Mouse (Mus musculus) gastrocnemius, adult 2 months (tissue): ENCODE measurements at regions not wholly inside any gene's neighbourhood (a gene's known extent, or its start where the extent isn't known, plus 50 kb on each side); places are given as distances from the start of the nearest gene placed in this dataset.

Experiments
- DNase-seq: peaks from one replicate; pipeline ENCODE4 v3.0.0; 2022
- H3K27ac ChIP-seq: fragments of 200-600 bp; 2 replicates; pipeline ENCODE4 v1.8.1; 2022; ENCODE audit warnings: mild to moderate bottlenecking
- H3K4me3 ChIP-seq: fragments of 200-600 bp; 2 replicates; pipeline ENCODE4 v1.8.1; 2022; ENCODE audit warnings: mild to moderate bottlenecking, moderate library complexity
- CTCF ChIP-seq: fragments of 200-600 bp; IDR thresholded peaks from 2 replicates; pipeline ENCODE4 v1.8.1; 2022; ENCODE audit warnings: antibody characterized with exemption, mild to moderate bottlenecking, moderate library complexity
- intact Hi-C: fragments of 180-260 bp; cut with DNase I; formaldehyde crosslinking; loops from one replicate; pipeline ENCODE4 v1.15.1; 2025

- DNase-seq: no peak
- H3K27ac ChIP-seq: no peak overlapping the region
- 0 out of 2 replicates have a peak overlapping the region, but pooled peaks have one; percentile 7 for H3K4me3 ChIP-seq
- no peak for TF ChIP-seq CTCF
- intact Hi-C loops: no loop called here
These were observed 123.6 kb downstream of the Sox2 start for GRCm38 (mm10) chr3:34773678-34774425.

GRCm38 (mm10) chr3:34781770-34782169 is 131.6 kb downstream of the Sox2 start:
- intact Hi-C loops: no loop called here
- no peak for DNase-seq
- H3K4me3 ChIP-seq: no peak overlapping the region

DNA sequence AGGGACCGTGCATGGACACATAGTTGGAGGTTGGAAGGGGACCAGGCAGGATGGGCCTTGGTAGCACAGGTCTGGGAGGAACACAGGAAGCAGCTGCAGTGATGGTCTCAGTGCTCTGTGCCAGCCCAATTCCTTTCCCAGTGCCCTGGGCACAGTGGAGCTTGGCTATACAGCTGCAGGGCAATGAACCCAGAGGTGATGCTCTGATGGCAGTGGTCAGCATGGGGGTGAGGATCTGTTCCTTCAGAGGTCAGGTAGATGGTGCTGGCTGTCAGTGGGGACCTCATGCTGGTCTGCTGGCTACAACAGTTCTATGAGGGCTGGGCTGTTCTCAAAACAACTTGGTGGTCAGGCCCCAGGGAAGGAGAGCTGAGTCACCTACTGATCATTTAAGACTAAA is 133.2 kb downstream of the Sox2 start:
- DNase-seq: no peak
- Histone ChIP-seq H3K4me3 (no peak overlapping the region), H3K27ac (no peak overlapping the region)
- intact Hi-C loops: no loop called here
- no peak for TF ChIP-seq CTCF

More at GRCm38 (mm10) chr3:34781770-34782169, 131.6 kb downstream of the Sox2 start:
- no peak for TF ChIP-seq CTCF
- H3K27ac ChIP-seq: no peak overlapping the region

DNA sequence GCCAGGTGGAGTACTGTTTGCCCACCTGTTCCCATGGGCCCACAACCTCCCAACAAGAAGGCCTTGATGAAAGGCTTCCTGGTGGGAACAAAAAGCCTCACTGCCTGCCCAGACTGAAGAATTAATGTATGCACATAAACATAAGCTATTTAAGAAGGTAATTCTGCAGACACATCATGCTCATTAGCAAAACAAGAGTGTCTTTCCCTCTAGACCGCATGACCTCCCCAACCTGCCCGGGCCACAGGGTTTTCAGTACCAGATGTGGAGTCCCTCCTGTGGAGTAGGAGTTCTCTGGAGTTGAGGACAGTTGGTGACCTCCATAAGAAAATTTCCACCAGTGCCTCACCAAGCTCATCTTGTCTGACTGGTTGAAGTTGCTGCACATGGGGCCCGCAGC is 137.0 kb downstream of the Sox2 start:
- no peak for DNase-seq
- intact Hi-C loops: no loop called here
- no peak for TF ChIP-seq CTCF
- H3K27ac ChIP-seq: no peak overlapping the region
- H3K4me3 ChIP-seq: no peak overlapping the region

DNA sequence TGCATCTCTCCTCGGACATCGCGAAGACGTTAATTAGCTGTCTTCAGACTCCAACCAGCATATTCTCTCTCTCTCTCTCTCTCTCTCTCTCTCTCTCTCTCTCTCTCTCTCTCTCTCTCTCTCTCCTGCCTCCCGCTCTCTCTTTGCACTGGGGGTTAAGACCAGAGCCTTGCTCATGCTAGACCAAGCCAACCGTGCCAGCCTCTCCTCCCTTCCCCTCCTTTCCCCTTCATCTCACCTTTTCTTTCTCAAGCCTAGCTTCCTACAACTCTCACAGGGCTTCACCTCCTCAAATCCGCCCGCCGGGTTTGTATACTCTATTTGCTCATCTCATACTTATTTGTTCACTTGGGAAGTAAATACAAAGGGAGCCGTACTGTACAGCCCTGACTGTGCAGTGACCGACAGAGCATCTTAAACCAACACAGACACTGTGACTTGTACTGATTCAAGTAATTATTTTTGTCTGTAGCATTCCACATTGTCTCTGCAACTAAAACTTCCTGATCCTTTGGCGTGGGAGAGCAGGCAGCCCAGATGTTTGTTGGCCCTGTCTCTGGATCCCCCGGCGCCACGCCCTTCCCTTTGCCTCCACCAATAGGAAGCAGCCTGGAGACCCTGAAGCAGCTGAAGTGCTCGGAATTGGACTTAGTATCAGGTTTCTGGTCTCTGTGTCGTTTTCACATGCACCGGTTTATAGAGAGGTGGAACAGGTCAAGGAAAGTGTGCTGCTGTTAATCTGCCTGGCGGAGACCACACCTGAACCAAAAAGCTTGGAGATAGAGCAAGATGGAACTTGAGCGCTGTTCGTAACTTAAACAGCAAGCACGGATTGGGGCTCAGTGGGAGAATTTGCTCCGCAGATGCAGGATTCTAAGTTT is 145.1 kb downstream of the Sox2 start:
- intact Hi-C loops: no loop called here
- TF ChIP-seq CTCF: no peak
- Histone ChIP-seq H3K4me3 (peak overlapping the region; percentile 36), H3K27ac (no peak overlapping the region)
- peak; percentile 35 for DNase-seq

- no peak for TF ChIP-seq CTCF
- no peak for DNase-seq
- H3K27ac ChIP-seq: no peak overlapping the region
- H3K4me3 ChIP-seq: peak overlapping the region; percentile 36; the same call in 1 of the 2 replicates
- intact Hi-C loops: no loop called here
These were observed 145.7 kb downstream of the Sox2 start for GRCm38 (mm10) chr3:34795984-34796266.

GRCm38 (mm10) chr3:34808833-34809232 is 158.6 kb downstream of the Sox2 start:
- intact Hi-C loops: no loop called here
- no peak for DNase-seq
- TF ChIP-seq CTCF: no peak
- no peak overlapping the region for H3K27ac ChIP-seq
- no peak overlapping the region for H3K4me3 ChIP-seq

- H3K27ac ChIP-seq: no peak overlapping the region
- H3K4me3 ChIP-seq: no peak overlapping the region
- intact Hi-C loops: no loop called here
- no peak for TF ChIP-seq CTCF
- no peak for DNase-seq
These were observed 161.5 kb downstream of the Sox2 start for GRCm38 (mm10) chr3:34811753-34812152.

GRCm38 (mm10) chr3:34813046-34813625 is 162.9 kb downstream of the Sox2 start:
- Histone ChIP-seq H3K27ac (no peak overlapping the region), H3K4me3 (no peak overlapping the region)
- intact Hi-C loops: no loop called here

GRCm38 (mm10) chr3:34825036-34825435 is 174.8 kb downstream of the Sox2 start:
- H3K27ac ChIP-seq: no peak overlapping the region
- no peak overlapping the region for H3K4me3 ChIP-seq
- TF ChIP-seq CTCF: no peak
- no peak for DNase-seq
- intact Hi-C loops: no loop called here

More at GRCm38 (mm10) chr3:34813046-34813625, 162.9 kb downstream of the Sox2 start:
- no peak for DNase-seq
- TF ChIP-seq CTCF: no peak

- TF ChIP-seq CTCF: no peak
- DNase-seq: no peak
- no peak overlapping the region for H3K4me3 ChIP-seq
- intact Hi-C loops: no loop called here
- H3K27ac ChIP-seq: no peak overlapping the region
These were observed 176.2 kb downstream of the Sox2 start for GRCm38 (mm10) chr3:34826396-34826795.

GRCm38 (mm10) chr3:34828453-34829206 is 178.4 kb downstream of the Sox2 start:
- TF ChIP-seq CTCF: no peak
- intact Hi-C loops: no loop called here
- H3K4me3 ChIP-seq: no peak overlapping the region
- no peak for DNase-seq
- no peak overlapping the region for H3K27ac ChIP-seq
